Mouse (Mus musculus) cerebellum, postnatal 36 days (tissue): ENCODE measurements around the gene Pdcd4.
A peak's percentile ranks its signal among the peaks of the same experiment; 100 is the strongest.

ENCODE experiments used
- DNase-seq, 2 experiments: peaks; one replicate each; pipeline ENCODE4 v3.0.0; 2021 to 2022; ENCODE audit warnings: mixed read lengths in 2 of 2

Gene Pdcd4

DNA sequence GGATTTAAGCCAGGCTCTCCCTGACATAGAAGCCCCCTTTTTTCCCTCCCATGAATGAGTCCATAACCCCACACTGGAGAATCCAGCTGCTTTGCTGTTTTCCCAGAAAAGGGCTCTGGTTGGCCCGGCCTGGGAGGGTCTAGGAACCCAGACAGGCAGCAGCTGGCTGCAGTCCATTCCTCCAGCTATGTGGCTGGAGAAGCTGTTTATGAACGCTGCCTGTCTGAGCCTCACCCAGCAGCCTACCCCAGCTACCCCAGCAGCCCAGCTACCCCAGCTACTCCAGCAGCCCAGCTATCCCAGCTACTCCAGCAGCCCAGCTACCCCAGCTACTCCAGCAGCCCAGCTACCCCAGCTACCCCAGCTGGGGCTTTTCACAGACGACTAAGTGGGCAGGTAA is at the start of gene Pdcd4:
Gene Pdcd4, plus strand, starts transcription at position 171 of the 400 bp plus-strand sequence.
- no peak for DNase-seq

DNA sequence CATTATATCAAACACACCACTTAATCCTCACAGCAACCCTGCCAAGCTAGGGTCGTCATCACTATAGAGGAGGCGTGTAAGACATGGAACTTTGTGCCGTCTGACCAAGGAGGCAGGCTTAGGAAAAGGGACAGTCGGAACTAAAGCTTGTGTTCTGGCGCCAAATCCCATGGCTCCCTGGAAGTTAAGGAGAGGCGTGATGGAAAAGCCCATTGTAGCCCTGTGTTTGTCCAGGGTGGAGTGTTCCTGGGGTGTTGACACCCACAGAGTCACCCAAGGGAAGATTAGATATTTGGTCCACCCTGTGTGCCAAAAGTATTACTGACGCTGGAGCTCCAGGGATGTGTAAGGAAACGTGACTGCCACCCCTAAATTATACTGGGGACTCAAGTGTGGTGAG is 48.1 kb upstream of the Pdcd4 start:
- DNase-seq = no peak

DNA sequence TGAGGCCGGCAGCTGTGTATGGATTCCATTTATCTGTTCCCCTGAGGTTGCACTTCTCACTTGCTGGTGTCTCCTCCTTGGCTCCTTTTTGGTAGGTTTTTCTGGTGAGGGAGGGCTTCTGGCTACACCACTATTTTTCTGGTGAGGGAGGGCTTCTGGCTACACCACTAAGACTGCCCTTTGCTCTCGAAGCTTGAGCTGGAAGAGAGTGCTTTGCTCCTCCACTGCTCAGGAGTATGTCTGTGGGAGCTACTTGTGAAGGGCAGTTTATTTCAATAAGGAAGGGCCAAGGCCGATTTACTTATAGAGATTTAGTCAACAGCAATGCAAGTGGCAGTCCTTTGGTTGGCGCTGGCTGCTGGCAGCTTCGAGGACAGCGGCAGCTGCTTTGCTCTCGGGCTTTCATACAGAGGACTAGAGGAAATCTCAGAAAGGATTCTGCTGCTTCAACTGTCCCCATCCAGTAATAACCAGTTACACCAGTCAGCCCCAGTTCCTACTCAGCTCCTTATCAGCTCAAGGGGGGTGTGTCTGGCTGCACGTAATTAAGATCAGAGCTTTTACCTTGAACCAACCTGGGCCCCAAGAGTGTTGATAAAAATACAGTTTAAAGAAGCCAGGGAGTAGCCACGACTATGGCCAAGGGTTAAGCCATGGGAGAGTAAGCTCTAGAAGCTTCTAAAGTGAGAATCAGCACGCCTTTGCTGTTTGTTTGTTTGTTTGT is 43.6 kb upstream of the Pdcd4 start:
- no peak for DNase-seq

GRCm38 (mm10) chr19:53850166-53850922 is 41.7 kb upstream of the Pdcd4 start:
- DNase-seq = peak; percentile 58 to 69

DNA sequence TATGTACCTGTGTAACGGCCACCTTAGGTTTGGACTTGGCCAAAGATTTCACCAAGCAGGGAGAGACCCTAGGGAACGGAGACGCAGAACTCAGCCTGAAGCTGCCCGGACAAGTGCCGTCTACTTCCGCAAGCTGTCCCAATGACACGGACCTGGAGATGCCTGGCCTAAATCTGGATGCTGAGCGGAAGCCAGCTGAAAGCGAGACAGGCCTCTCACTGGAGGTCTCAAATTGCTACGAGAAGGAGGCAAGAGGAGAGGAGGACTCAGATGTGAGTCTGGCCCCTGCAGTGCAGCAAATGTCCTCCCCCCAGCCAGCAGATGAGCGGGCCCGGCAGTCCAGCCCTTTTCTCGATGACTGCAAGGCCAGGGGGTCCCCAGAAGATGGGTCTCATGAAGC is 40.7 kb upstream of the Pdcd4 start:
- peak; percentile 12 to 24 for DNase-seq

DNA sequence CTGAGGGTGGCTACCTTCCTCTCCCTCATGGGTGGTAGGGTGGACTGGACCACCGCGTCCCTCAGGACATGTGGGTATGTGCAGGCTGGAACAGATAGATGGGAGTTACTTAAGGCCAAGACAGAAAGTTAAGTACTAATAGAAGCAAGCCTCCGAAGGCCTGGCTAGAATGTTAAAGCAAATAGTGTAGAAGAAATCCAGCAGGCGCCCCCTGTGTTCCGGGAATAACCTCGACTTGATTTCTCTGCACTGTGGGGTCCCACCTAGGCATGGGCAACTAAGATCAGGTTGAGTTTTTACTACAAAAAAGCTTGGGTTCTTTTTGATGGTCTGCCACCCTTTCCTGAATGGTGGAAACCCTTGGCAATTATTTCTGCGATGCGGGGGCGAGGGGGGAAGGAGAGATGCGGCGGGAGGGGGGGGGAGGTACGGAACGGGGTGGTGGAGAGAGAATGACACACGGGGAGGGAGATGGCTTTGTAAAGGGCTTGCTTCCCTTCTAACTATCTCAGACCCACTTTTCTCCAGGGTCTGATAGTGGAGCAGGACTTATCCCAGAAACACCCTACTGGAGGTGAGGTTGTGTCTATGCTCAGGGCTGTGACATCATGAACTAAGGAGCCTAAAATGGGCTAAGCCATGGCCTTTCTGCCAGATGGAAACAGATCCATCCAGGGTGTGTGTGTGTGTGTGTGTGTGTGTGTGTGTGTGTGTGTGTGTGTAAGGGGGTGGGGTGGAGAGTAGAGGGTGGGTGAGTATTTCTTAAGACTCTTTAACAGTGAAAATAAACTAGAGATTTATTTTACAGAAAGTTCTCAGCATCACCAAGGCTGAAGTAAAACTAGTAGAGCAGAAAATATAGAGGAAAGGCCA is 40.0 kb upstream of the Pdcd4 start:
- DNase-seq = peak in 1 of 2 experiments; percentile 25

GRCm38 (mm10) chr19:53852699-53853451 is 39.2 kb upstream of the Pdcd4 start:
- peak; percentile 71 for DNase-seq

DNA sequence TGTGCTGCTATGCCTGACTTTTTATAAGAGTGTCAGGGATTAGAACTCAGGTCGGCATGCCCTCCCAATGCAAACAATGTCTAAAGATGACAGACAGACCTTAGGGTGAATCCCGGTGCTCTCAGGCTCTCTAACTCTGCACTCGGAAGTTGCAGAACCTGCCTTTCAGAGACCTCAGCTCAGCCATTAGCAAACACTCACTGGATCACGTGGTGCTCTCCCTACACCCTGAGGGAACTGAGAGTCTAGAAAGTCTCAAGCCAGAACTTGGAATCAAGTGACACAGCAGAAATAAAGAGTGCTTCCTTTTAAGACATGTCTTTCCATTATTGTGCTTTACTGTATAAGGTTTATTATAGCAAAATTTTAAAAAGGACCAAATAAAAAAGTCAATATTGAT is 37.1 kb upstream of the Pdcd4 start:
- no peak for DNase-seq

- no peak for DNase-seq
These were observed 36.2 kb upstream of the Pdcd4 start for GRCm38 (mm10) chr19:53855781-53856180.

DNA sequence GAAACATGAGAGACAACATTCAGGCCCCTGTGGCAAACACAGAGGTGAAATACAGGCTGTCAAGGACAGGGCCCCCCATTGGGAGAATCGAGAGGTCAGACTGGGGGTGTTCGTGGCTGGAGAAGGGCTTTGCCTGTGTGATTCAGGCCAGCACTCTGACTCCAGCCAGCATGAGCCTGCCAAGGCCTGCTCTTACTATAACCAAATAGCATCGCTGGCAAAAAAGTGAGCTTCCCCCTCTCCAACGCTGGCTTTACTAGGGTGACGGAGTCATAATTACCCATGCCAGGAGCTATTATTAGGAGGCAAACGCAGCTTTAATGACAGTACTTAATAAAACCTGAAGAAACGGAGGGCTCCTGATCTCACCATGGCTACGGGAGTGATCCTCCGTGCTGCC is 35.2 kb upstream of the Pdcd4 start:
- no peak for DNase-seq

DNA sequence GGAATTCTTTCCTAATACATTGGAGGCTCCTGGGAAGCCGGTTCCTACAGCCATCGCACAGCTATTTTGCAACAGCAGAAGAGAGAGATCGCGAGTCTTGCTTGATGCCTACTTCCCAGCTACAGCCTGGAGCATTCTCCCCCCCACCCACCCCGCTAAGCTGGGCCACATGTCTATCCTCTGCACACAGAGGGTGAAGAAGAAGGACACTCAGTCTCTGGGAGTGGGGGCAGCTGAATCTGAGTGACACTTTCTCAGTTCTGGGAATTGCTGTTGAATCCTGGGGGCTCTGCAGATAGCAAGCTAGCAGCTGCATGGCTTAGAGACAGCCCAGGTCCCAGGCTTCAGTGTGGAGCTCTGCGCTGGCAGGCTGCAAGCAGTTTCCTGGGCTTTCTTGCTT is 34.1 kb upstream of the Pdcd4 start:
- DNase-seq = no peak

DNA sequence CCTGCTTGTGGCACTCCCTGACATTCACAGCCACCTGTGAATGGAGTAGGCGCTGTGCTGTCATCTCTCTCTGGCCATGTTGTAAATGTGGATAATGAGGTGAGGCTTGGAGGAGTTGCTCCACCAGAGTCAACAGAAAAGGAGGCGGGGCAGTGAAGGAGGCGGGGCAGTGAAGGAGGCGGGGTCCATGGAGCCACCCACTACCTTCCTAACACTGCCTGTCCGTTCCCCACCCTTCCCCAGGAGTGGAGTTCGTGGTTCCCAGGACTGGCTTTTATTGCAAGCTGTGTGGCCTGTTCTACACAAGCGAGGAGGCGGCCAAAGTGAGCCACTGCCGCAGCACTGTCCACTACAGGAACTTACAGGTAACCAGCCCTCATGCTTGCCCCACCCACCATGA is 32.9 kb upstream of the Pdcd4 start:
- no peak for DNase-seq

- DNase-seq = no peak
These were observed 32.4 kb upstream of the Pdcd4 start for GRCm38 (mm10) chr19:53859593-53859992.

DNA sequence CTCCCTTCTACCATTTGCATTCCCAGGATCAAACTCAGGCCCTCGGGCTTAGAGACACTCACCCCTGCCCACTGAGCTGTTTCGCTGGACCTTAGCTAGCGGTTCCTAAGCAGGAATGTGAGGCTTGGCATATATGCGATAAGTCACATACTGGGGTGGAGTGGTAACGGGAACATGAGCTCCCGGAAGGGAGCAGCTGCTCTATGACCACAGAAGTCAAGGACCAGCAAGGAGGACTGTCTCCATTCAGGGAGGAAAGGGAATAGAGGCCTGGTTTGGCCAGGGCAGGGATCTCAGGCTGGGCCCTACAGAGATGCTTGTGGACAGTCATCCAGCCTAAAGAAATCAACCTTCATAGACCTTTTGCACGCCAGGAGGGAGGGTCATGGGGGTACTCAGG is 30.7 kb upstream of the Pdcd4 start:
- no peak for DNase-seq

DNA sequence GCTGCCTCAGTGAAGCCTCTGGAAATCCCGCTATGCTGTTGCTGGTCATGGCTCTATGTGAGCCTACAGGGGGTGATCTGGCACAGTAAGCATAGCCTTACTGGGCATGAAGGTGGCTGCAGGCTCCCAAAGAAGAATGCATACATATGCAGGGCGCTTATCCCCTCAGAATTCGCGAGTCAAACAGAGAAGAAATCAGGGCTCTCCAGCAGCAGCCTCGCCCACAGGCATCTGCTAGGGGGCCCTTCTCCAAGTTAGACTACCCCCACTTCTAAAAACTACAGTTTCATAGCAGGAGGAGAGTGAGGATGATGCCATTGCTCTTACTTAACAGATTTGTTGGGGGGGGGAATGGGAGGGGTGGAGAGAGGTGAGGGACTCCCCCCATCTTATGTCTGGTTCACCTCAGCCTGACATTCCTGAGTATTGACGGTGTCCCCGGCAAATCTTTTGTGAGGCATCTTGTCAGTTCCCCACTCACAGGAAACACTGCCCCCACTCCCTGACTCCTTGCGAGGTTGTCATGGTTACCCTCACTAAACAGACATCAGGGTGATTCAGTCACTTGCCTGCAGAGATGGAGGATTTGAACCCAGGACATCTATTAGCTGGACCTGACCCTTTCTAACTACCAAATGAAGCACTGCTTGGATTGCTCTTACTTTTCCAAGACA is 29.3 kb upstream of the Pdcd4 start:
- no peak for DNase-seq

DNA sequence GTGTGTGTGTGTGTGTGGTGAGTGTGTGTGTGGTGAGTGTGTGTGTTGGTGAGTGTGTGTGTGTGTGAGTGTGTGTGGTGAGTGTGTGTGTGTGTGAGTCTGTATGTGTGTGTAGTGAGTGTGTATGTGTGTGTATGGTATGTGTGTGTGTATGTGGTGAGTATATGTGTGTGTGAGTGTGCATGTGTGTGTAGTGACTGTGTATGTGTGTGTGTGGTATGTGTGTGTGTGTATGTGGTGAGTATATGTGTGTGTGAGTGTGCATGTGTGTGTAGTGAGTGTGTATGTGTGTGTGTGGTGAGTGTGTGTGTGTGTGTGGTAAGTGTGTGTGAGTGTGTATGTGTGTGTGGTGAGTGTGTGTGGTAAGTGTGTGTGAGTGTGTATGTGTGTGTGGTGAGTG is 24.8 kb upstream of the Pdcd4 start:
- no peak for DNase-seq

GRCm38 (mm10) chr19:53868125-53868524 is 23.9 kb upstream of the Pdcd4 start:
- no peak for DNase-seq

DNA sequence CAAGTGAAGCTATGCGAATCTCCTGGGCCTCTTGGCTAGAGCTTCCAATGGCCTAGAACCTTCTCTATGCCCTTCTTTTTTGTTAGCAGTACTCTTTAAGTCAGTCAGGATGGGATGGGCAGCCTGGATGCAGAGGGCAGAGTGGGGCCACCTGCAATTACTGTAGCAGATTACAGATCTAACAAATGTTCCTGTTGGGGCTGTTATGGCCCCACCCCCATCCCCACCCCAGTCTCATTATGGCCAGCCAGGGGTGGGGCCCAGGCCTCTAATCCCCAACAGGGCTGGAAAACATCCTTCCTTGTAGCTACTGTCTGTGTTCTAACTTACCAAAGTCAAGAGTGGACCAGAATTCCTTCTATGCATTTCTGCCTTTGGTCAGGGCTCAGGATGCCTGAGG is 23.2 kb upstream of the Pdcd4 start:
- DNase-seq = no peak

GRCm38 (mm10) chr19:53869427-53870385 is 22.3 kb upstream of the Pdcd4 start:
- DNase-seq = no peak

DNA sequence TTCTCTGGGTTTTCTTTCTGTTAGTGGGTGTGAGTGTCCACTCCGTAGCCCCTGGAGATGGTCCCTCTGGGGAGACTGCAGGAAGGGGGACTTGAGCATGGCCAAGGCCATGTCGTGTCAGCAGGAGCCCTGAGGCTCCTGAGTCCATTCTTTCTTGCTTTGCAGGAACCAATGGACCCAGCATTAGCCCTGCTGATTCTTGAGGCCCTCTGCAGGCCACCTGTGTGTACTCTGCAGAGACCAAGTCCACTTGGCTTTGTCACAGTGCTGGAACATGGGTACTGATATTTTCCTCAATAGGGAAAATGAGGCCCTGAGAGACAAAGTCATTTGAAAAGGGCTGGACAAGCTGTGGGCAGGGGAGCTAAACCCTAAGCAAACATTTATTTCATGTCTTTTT is 21.5 kb upstream of the Pdcd4 start:
- DNase-seq = no peak

GRCm38 (mm10) chr19:53871502-53871901 is 20.5 kb upstream of the Pdcd4 start:
- no peak for DNase-seq
